Mouse (Mus musculus) cerebellum, postnatal 4 days (tissue): Measurements from ENCODE around the gene Tmem45a2.
A peak's percentile ranks its signal among the peaks of the same experiment; 100 is the strongest.
"Not testable (repeated sequence)": the region's sequence is repeated elsewhere in the genome, so short reads cannot be mapped to it uniquely, and the experiment has no call there.

Source experiments
- DNase-seq, 2 experiments: peaks; one replicate each; pipeline ENCODE4 v3.0.0; 2022; ENCODE audit warnings: low spot score in 2 of 2, mixed read lengths in 1 of 2

The Tmem45a2 gene

DNA sequence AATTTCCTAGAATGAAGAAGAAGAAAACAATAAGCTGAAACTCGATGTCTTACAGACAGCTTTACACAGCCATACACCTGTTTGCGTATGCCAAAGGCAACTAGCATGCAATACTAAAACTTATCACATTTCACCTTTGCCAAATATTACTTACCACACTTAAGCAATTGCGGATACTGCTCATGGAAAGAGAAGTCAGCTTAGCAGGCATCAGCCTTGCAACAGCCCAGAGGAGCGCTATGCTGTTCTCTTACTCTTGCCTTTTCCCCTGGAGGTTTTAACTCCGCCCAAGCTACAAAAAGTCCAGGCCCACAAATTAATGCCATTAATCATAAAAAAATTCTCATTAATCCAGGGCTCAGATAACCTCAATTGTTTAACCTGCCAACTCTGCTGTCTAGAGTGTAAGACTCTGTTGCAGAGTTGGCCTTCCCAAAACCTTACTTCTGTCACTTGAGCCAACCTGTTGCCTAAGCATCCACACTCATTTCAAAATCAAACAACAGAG lies at the start of gene Tmem45a2:
TSS of gene Tmem45a2 (minus strand) at position 241 of the 508 bp plus-strand sequence.
- DNase-seq = no peak

DNA sequence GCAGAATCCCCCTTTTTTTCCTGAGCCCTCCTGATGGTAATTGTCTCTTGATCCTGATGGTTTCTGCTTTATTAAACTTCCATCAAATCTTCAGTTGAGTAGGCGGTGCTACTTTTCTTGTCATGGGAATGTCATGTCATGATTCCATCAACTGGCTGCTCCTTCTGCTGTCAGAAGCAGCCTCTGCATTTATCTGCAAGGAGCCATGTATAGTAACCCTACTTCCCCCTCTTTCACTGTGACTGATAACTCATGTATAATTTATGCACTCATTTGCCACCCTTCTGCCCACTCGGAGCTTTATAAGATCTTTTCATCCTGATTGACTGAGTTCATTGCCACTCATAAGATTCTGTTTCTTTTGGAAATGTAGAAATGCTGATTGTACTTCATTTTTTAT lies 46.4 kb upstream of the Tmem45a2 start:
- no peak for DNase-seq

GRCm38 (mm10) chr16:57116066-57116465 lies 44.9 kb upstream of the Tmem45a2 start:
- no peak for DNase-seq

DNA sequence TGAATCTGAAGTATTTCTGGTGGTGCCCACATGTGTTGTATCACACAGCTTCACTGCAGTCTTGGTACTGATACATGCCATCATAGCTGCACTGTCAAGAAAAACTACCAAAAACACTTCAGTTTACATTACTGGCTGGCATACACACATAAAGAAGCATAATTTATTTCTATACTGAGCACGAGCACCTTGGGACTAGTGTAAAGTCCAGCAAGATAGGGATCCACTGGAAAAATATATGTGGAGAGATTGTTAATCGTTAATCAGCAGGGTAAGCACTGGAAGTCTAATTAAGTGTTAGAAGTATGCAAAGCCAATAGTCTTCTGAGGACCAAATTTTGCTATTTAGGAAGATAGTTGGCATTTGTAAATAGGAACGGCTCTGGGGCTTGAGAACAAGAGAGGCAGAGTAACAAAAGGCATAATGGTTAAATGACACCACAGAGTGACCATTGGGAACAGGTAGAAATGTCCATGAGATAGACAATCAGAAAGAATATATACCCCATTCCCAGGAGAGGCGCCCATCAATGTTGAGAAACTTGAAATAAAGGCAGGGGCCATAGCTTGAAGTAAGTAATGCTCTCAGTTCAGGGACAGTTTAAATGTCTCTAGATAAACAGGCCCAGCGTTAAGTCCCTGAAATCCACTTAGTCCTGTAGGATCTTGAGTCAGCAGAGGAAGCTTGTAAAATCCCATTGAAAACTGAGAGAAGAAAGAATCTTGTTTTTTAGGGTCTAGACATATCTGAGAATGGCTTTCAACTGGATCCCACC lies 35.2 kb upstream of the Tmem45a2 start:
- DNase-seq = no peak

DNA sequence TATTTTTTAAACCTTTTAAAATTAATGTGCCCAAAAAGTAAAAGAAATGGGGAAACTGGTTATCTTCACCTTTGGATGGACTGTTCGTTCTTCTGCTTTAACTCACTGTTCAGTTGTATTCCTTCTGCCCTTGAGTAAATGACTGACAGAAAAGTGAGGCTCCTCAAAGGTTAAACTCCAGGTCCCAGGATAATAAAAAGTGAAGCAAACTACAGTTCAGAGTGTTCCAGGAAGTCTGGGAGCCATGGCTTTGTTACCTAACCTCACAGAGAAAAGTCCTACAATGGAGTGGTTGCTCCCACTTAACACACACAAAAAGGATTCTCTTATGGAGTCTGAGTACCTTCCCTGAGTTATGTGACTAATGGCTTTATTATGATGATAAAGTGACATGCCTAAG lies 30.0 kb upstream of the Tmem45a2 start:
- DNase-seq = no peak

DNA sequence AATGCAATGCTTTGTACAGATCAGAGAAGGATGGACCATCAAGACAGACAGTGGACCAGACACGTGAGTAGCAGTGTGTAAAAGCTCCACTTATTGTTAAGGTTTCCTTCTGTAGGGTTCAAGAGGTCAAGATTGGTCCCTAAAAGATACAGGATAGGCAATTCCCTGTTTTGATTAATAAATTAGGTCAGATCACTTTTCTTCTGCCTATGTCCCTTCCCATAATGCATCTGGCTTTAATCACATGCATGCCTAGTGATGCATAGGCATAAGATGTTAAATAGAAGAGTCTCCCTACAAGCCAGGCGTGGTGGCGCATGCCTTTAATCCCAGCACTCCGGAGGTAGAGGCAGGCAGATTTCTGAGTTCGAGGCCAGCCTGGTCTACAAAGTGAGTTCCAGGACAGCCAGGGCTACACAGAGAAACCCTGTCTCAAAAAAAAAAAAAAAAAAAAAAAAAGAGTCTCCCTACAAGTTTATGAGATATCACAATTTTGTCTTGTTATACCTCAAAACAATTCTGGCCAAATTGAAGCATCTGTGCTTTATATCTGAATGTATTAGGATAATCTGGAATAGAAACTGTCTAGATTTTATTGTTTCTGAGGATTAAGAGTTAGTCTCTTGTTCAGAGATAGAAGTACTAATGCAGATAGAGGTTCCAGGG lies 28.5 kb upstream of the Tmem45a2 start:
- DNase-seq = no peak

DNA sequence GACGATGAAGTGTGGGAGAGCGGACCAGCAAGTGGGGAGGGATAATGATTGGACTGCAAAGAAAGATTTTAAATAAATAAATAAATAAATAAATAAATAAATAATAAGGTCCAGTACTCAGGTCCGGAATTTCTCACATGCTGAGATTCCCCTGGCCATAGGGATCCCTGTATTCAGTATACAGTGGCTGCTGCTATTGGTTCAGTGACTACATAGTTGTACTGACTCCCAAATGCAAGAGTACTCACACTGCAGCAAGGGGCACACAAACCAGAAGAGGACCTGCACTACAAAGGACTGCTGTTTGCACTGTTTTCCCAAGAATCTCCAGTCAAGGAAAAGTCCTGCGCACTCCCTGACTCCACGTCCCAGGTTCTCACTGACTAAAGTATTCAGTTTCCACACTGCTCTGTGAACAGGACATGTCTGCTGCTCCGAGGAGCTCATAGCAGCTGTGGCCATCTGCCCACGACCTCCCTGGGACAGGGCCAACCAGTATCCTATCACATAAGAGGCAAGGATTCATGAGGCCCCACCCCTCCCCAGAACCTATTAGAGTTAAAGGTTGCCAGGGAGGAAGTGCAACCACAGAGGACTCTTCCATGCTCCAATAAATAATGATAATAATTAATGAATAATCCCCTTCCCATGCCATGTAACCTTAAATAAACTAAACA lies 27.4 kb upstream of the Tmem45a2 start:
- no peak for DNase-seq

- DNase-seq = no peak
Observed at GRCm38 (mm10) chr16:57092911-57093605, 21.9 kb upstream of the Tmem45a2 start.

DNA sequence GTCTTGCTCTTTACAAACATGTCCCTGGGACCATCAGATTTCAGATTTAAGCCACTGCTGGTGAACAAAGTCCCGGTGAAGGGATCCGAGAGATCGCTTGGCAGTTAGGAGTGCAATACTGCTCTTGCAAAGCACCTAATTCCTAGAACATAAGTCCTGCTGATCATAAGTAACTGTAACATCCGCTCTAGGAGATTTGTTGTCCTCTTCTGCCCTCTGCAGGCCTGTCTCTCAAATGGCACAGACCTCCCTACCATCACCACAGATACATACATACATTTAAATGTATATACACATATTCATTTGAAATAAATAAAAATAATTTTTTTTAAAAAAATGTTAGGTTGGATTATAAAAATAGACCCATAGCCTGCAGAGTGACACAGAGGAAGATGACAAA lies 21.3 kb upstream of the Tmem45a2 start:
- DNase-seq = peak in 1 of 2 experiments; percentile 37

DNA sequence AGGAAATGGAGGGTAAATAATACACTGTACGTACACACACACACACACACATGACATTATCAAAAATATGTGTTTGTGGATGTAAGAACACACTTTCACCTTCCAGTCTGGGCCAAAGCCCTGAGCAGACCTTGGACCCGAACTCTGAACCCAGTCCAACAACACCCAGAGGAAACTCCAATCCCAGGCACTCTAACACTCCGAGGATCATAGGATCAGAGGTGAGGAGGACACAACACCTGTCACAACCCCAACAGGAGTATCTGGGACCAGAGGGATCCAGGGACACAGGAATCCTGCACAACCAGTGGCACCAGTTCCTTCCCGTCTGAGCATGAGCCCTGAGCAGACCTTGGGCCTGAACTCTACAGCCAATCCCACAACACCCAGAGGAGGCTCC lies 8.4 kb upstream of the Tmem45a2 start:
- no peak for DNase-seq

- DNase-seq = no peak
Observed at GRCm38 (mm10) chr16:57075986-57076385, 4.8 kb upstream of the Tmem45a2 start.

- no peak for DNase-seq
Observed at GRCm38 (mm10) chr16:57062045-57062444, 9.1 kb downstream of the Tmem45a2 start.

DNA sequence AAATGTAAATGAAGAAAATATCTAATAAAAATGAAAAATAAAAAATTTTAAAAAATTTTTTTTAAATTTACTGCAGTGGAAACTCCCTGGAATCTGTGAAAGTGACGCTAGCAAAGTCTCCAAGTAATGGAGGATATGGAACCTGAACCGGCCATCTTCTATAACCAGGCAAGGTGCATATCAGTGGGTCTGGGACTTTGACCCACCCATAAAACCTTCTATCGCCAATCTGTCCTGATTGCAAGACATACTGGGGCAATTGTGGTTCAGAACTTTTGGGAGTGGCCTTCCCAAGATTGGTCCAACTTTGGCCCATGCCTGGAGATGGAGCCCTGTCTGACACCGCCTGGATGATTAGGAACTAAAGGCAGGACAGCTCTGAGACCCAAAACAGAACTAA lies 14.2 kb downstream of the Tmem45a2 start:
- DNase-seq = no peak

DNA sequence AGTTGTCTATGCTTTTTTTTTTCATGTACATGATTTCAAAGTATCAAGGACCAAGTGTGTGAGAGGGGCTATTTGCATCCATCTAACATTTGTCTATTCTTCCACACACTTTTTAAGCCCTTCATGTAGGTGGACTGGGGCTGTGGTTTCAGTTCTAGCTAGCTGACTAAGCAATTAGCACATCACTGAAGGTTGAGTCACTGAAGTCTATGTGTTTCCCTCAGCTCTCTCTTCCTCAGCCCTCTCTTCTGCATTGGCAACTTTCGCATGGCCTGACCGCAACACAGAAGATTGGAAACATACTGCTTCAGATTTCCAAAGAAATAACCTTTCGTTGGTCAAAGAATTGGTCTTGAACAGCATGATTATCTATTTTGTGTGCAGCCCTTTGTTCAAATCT lies 21.2 kb downstream of the Tmem45a2 start:
- DNase-seq = no peak

GRCm38 (mm10) chr16:57038600-57038999 lies 32.6 kb downstream of the Tmem45a2 start:
- DNase-seq = no peak

DNA sequence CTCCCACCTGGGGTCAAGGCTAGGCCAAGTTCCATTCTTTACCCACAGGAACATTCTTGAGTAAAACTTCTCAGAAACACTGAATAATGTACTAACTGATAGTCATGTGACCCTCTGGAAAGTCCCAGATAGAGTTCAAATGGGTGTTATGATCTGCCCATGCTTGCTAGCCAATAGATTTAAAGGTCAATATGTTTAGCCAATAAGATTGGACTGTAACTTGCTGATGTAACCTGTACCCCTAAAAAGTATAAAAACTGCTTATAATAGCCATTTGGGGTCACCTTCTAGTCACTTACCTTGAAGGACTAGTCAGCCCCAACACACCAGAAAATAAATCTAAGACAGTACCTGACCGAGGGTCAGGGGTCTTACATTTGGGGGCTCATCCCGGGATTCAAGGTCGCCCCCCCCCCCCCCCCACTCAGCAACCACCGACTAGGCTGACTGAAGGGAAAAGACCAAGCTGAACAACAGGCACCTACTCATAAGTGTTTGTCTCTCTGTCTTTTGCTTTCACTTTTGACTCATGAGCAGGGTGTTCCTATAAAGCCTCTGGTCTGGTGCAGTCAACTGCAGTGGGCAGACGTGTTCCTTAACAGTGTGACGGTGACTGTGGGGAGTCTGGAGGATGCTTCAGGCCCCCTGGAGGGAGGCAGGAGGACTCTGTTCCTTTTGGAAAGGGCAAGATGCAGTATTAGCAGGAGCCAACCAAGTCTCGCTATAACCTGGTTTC lies 40.9 kb downstream of the Tmem45a2 start:
- no peak for DNase-seq

- DNase-seq = not testable (repeated sequence)
Observed at GRCm38 (mm10) chr16:56998283-56998682, 72.9 kb downstream of the Tmem45a2 start.
